Mouse (Mus musculus): ENCODE data around the gene Cd164l2.

DNA sequence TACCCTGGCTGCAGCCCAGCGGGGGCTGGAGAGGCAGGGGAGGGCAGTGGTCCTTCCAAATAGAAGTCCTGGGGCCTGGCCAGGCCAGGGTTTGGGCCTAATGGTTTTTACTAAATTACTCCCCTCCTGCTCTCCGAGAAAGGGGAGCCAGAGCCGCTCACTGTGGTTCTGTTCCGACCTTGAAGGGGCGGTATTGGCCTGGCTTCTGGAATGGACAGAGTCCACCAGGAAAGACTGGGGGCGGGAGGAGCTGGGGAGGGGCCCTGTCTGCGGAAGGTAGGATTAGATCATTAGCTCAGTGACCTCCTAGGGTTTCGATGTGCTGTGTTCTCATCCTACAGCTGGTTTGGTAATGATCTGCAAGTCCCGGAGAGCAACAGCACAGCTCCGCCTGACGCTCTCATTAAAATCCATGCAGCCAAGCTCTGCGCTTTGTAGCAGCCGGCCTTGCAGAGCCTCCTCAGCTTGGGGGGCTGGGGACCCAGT, 14.1 kb upstream of the Cd164l2 start:
- TF ChIP-seq CTCF (IDR thresholded peaks at IDR 0.05; ENCODE audit: low read depth, low read length) (no peak), GATA2 (IDR thresholded peaks at IDR 0.05; ENCODE audit: borderline replicate concordance, low read depth, low read length) (no peak), GATA1 (IDR thresholded peaks at IDR 0.05; ENCODE audit: borderline replicate concordance, low read length) (no peak), TAL1 (conservative IDR thresholded peaks at IDR 0.05; ENCODE audit: low read depth, low read length) (no peak)
